Mouse (Mus musculus) cerebellum, postnatal 14 days (tissue): ENCODE data around the gene Zfp335.
A peak's percentile ranks its signal among the peaks of the same experiment; 100 is the strongest.
"Not testable (repeated sequence)": the region's sequence is repeated elsewhere in the genome, so short reads cannot be mapped to it uniquely, and the experiment has no call there.

ENCODE experiments used
- DNase-seq, 2 experiments: peaks; one replicate each; pipeline ENCODE4 v3.0.0; 2021; ENCODE audit warnings: mixed read lengths in 2 of 2

Gene Zfp335

GRCm38 (mm10) chr2:164866741-164867551 is 44.6 kb downstream of the Zfp335 start:
- no peak for DNase-seq

DNA sequence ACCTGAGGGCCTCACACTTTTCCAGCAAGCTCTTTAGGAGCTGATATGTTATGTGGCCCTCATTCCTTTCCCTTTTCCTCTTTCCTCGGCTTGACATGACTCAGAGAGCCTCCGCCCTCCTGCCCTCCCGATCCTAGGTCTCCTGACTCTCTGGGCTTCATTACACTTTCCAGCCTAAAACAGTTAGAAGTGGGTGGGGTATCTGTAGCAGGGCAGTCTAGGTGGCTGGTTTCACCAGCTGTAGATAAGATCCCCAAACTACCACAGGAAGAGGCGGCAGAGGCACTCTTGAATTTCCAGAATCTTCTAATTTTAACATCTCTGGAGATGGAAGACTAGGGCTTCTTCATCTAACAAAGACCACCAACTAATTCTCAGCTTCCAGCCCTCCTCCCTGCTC is 47.0 kb downstream of the Zfp335 start:
- no peak for DNase-seq

- DNase-seq, result not testable (repeated sequence)
These were observed 48.1 kb downstream of the Zfp335 start for GRCm38 (mm10) chr2:164863411-164863810.

- DNase-seq, result peak in 1 of 2 experiments; percentile 69
These were observed 49.2 kb downstream of the Zfp335 start for GRCm38 (mm10) chr2:164862179-164862861.

DNA sequence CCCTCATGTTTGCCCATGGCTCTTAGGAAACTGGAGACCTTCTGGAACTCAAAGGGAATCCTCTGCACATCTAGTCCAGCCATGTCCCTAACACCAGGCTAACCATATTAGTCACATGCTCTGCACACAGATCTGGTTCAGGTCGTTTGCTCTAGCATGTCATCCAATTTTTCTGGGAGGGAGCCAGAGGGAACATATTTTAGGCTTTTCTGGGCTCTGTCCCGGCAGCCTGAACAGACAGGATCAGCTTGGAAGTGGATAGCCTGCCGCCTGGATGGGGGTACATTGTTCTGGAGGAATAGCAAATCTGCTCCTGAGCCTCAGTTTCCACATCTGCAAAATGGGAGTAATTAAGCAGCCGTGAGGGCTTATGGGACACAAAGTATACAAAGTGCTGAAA is 50.5 kb downstream of the Zfp335 start:
- no peak for DNase-seq

- DNase-seq, result no peak
These were observed 51.7 kb downstream of the Zfp335 start for GRCm38 (mm10) chr2:164859640-164860432.

GRCm38 (mm10) chr2:164859155-164859554 is 52.4 kb downstream of the Zfp335 start:
- DNase-seq, result no peak

DNA sequence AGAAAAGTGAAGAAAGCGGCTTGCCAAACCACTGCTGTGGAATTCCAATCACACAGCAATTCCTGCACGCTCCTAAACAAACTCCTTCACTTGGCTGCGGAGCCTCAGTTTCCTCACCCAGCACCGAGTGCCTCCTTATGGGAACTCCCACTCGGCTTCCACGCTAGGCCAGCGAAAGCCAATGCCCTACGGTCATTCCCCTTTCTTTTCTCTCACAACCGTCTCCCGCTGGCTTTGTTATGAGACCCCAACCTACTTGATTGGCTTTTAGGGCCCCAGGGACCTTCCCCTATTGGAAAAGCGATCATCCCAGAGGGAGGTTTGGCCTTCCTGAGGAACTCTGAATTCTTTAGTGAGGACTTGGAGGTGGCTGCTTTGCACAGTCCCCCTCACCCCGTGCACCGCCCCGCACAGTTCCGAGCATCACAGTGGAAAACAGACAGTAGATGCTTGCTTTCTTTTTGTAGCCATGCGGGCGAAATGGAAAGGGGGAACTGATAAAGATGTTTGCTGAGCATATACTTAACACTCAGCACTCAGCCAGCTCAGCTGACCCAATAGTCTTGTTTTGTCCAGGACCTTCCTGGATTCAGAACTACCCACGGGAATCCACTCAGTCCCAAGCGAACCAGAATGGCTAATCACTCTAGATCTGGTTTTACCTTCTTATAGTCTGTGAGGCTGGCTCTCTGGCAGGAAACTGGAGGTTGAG is 53.6 kb downstream of the Zfp335 start:
- DNase-seq, result no peak

- DNase-seq, result peak in 1 of 2 experiments; percentile 44
These were observed 54.3 kb downstream of the Zfp335 start, which contains the start of gene Pltp for GRCm38 (mm10) chr2:164857101-164857821. TSS of gene Pltp (minus strand) at chr2:164857711.

DNA sequence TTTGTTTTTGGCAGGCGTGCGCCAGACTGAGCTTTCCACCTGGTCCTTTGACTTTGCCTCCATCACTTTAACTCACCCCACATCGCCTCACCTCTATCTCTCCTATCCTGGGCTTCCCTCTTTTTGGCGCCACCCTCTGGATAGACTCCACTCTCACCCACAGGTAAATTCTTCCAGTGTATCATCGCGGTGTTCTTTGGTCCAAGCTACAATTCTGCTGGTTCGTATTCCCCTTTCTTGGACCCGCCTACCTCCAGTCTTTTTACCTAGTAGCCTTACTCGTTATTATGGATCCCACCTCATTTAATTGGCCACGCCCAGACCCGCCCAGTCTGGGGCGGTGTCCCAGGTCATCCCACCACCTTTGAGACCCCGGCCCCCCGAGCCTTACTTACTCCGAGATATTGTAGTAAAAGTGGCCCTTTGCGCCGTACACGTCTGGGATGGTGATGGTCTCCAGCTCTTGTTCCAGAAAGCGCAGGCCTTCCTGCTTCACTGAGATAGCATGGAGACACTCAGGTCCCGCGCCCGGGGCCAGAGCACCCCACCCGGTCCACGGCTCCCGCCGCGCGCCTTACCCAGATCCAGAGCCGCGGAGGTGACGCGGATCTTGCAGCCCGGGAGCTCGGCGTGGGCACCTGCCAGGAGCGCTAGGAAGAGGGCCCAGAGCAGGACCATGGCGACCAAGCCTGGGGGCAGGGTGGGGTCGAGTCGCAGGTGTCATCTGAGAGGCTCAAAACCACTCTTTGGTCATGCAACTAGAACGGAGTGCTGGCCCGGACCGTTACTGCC is 55.1 kb downstream of the Zfp335 start:
- DNase-seq, result peak in 1 of 2 experiments; percentile 48

GRCm38 (mm10) chr2:164855572-164855971 is 56.0 kb downstream of the Zfp335 start:
- DNase-seq, result not testable (repeated sequence)

DNA sequence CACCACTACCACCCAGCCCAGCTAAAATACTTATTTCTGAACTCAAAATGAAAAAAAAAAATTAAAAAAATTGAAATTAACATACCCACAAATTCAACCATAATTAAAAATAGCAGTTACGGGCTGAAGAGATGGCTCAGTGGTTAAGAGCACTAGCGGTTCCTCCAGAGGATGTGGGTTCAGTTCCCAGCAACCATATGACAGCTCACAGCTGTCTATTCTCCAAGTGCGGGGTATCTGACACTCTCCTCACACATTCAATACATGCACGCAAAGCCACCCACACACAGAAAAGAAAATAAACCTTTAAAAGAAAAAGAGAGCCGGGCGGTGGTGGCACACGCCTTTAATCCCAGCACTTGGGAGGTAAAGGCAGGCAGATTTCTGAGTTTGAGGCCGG is 61.5 kb downstream of the Zfp335 start:
- no peak for DNase-seq

DNA sequence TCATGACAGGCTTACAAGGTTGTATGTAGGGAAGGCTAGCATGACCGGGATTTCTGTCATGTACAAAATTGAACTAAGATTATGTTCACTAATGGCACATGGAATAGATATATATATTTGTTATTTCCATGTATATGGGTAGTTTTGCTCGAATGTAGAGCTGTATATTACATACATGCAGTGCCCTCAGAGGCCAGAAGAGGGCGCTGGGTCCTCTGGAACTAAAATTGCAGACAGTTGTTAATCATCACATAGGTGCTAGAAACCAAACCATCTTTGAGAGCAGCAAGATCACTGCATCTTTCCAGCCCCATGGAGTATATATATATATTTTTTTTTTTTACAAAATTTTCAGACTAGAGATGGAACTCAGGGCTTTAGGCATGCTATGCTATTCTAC is 65.8 kb downstream of the Zfp335 start:
- peak in 1 of 2 experiments; percentile 53 for DNase-seq
